Mouse (Mus musculus): ENCODE results near the gene Rims4. TPM values are rescaled to one million over a fixed set of nuclear protein-coding genes. Genes with fewer than 3 reads are reported as not detected.
A peak's percentile ranks its signal among the peaks of the same experiment; 100 is the strongest.

The Rims4 gene
- polyA plus RNA-seq (2014; fragmentation: Nextera tagmentation; extraction: Ambion mirVana) = 0.73 and 0.78 TPM in 2 replicates

DNA sequence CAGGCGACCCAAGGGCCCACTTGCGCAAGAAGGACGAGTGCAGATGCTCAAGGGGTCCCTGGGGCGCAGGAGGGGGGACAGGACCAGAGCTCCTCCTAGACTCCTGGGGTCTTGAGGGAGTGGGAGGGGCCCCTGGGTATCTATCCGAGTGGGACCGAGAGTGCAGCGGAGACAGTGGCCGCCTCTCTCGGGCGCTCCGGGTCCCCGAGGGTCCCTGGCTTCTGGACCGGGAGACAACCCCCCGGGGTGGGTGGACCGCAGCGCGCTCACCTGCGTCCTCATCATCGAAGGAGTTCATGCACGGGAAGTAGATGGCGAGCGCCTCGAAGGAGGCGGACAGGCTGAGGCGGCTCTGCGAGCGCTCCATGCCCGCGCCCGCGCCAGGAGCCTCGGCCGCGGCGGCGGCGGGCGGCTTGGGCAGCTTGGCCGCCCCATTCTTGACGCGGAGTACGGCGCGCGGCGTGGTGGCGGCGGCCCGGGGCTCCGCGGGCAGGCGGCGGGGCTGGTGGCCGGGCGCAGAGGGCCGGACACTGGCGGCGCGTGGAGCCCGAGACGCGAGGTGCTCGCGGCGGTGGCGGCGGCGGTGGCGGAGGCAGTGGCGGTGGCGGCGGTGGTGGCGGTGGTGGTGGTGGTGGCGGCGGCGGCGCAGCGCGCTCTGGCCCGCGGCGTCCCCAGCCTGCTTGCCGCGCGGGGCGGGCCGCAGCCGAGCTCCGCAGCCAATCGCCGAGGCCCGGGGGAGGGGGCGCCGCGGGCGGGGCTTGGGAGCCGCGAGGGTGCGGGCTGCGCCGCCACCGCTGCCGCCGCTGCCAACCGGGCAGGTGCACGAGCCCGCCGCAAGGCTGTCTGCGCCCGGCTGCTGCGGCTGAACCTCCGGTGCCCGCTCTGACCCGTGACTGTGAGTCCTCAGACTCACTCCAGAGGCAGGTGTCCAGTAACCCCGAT, at the start of gene Rims4:
Gene Rims4, minus strand, starts transcription at position 367 of the 942 bp plus-strand sequence.
- whole genome bisulfite sequencing = 1% methylated on average over 78 of the region's 115 CpGs
- H3K4me3 ChIP-seq (ENCODE audit: low read depth, low read length) = peak within 1 kb of the TSS; percentile 61
- no peaks in the 10 kb centered on the region for H3K4me1 ChIP-seq (ENCODE audit: control insufficient read depth, insufficient read depth, low read length)
- H3K27ac ChIP-seq (ENCODE audit: low read depth, low read length) = no peak within 1 kb of the TSS
- peak within 1 kb of the TSS; percentile 95 for H3K4me2 ChIP-seq (ENCODE audit: low read depth)
- no peaks in the 10 kb centered on the region for H3K9me3 ChIP-seq (ENCODE audit: control insufficient read depth, low read length)
- peaks cover 50% of the 10 kb centered on the region for H3K27me3 ChIP-seq (ENCODE audit: control insufficient read depth, insufficient read depth, low read length)
- H3K9ac ChIP-seq (ENCODE audit: low read length) = peak within 1 kb of the TSS; percentile 56
- no peaks in the 10 kb centered on the region for H3K36me3 ChIP-seq (ENCODE audit: control insufficient read depth, insufficient read depth, low read length)
- ATAC-seq (ENCODE audit: insufficient read depth, low FRiP score, low TSS enrichment) (peak; percentile 85), DNase-seq (ENCODE audit: low spot score) (peak; percentile 73)

DNA sequence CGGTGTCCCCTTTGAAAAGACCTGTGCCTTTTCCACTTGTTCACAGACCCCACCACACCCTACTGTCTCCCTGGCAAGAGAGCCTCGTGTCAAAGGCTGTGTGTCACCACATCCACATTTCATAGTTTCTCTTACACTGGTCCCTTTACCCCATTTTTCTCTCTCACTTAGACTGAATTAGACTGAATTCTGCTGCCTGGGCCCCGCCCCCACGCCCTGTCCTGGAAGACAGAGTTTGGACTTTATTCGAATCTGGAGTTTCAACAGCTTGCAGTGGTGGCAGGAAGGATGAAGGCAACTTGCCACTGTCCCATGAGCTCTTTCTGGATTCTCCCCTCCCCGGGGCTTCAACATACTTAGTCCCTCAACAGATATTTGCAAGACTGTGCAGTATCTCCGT, 47.2 kb upstream of the Rims4 start:
- Histone ChIP-seq H3K27me3 (ENCODE audit: control insufficient read depth, insufficient read depth, low read length) (no peaks in the 10 kb centered on the region), H3K27ac (ENCODE audit: low read depth, low read length) (no peak overlapping the region), H3K4me2 (ENCODE audit: low read depth) (no peak overlapping the region), H3K4me3 (ENCODE audit: low read depth, low read length) (no peak overlapping the region), H3K9me3 (ENCODE audit: control insufficient read depth, low read length) (no peaks in the 10 kb centered on the region), H3K4me1 (ENCODE audit: control insufficient read depth, insufficient read depth, low read length) (no peaks in the 10 kb centered on the region), H3K9ac (ENCODE audit: low read length) (no peak overlapping the region), H3K36me3 (ENCODE audit: control insufficient read depth, insufficient read depth, low read length) (no peaks in the 10 kb centered on the region)
- WGBS = 72% methylated on average over 7 of the region's 7 CpGs
- DNase-seq (ENCODE audit: low spot score) (no peak), ATAC-seq (ENCODE audit: insufficient read depth, low FRiP score, low TSS enrichment) (no peak)

DNA sequence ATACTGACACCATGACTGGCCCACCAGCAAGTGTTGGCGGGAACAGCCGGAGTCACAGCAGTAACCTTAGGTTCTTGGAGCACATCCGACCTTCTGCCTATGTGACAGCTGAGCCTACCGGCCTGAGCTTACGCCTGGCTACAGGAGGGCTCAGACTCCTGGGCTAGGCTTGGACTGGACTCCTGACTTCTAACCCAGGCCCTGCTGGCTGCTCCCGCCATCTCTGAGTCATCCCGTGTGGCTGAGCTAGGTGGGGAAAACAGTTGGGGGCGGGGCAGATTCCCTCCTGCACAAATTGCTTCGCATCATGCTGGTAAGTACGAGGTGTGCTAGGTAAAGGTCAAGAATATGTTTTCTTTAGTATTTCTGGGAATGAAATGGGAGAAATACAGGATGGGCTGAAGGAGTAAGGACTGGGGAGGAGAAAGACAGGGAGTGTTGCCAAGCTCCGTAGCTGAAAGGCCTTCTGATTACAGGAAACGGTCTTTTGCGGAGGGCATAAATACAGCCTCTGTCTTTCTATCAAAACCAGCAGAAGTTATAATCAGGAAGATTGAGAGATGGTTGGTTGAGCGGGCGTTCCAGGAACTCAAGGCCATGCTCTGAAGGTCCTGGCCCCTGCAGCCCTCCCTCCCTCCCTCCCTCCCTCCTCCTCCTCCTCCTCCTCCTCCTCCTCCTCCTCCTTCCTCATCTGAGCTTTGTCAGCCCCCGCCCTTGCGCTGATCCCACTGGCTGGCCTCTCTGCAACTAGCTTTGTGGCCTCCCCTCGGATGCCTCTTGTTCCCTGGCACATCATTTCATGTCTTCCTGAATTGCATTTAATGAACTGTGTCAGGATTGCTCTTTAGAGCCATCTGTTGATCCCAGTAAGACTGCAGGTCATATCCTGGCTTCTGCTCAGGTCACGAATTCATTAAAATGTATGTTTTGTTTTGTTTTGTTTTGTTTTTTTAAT, 46.4 kb upstream of the Rims4 start:
- WGBS = 68% methylated on average over 18 of the region's 19 CpGs
- H3K4me3 ChIP-seq (ENCODE audit: low read depth, low read length) = no peak overlapping the region

DNA sequence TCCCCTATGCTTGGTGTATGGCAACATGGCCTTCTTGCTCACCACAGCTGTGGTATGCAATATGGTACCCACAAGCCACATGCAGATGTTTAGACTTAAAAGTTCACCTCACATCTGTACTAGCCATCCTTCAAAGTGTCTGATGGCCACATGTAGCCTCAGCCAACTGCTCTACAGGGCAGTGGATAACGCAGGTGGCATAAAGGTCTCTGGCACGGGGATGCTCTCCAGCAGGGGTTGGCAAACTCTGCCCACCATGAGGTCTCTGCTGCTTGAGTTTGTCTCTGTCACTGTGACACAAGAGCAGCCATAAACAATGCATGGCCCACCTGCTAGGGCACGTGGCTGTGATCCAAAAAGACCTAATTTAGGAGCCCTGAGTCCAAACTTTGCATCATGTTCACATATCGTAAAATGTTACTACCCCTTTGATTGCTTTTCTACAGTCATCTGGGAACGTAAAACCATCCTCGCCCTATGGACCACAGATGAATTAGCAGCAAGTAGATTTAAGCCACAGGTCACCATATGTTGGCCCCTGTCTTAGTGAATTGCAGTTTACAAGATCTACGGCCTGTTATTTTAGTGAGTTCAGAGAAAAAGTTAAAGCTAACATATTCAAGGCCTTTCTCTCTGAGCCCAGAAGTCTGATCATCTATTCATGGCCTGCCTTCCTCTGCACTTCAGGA, 35.3 kb upstream of the Rims4 start:
- H3K36me3 ChIP-seq (ENCODE audit: control insufficient read depth, insufficient read depth, low read length) = no peaks in the 10 kb centered on the region
- H3K27me3 ChIP-seq (ENCODE audit: control insufficient read depth, insufficient read depth, low read length) = no peaks in the 10 kb centered on the region
- no peak overlapping the region for H3K27ac ChIP-seq (ENCODE audit: low read depth, low read length)
- no peak for ATAC-seq (ENCODE audit: insufficient read depth, low FRiP score, low TSS enrichment)
- DNase-seq (ENCODE audit: low spot score) = no peak
- no peaks in the 10 kb centered on the region for H3K4me1 ChIP-seq (ENCODE audit: control insufficient read depth, insufficient read depth, low read length)
- H3K4me3 ChIP-seq (ENCODE audit: low read depth, low read length) = no peak overlapping the region
- H3K9me3 ChIP-seq (ENCODE audit: control insufficient read depth, low read length) = no peaks in the 10 kb centered on the region
- no peak overlapping the region for H3K4me2 ChIP-seq (ENCODE audit: low read depth)
- H3K9ac ChIP-seq (ENCODE audit: low read length) = no peak overlapping the region
- WGBS = 34% methylated on average over 7 of the region's 7 CpGs

More for the DNA sequence above, 46.4 kb upstream of the Rims4 start:
- no peak for ATAC-seq (ENCODE audit: insufficient read depth, low FRiP score, low TSS enrichment)
- Histone ChIP-seq H3K27ac (ENCODE audit: low read depth, low read length) (no peak overlapping the region), H3K4me2 (ENCODE audit: low read depth) (no peak overlapping the region), H3K9ac (ENCODE audit: low read length) (no peak overlapping the region), H3K27me3 (ENCODE audit: control insufficient read depth, insufficient read depth, low read length) (no peaks in the 10 kb centered on the region), H3K4me1 (ENCODE audit: control insufficient read depth, insufficient read depth, low read length) (no peaks in the 10 kb centered on the region), H3K9me3 (ENCODE audit: control insufficient read depth, low read length) (no peaks in the 10 kb centered on the region), H3K36me3 (ENCODE audit: control insufficient read depth, insufficient read depth, low read length) (no peaks in the 10 kb centered on the region)
- DNase-seq (ENCODE audit: low spot score) = no peak

DNA sequence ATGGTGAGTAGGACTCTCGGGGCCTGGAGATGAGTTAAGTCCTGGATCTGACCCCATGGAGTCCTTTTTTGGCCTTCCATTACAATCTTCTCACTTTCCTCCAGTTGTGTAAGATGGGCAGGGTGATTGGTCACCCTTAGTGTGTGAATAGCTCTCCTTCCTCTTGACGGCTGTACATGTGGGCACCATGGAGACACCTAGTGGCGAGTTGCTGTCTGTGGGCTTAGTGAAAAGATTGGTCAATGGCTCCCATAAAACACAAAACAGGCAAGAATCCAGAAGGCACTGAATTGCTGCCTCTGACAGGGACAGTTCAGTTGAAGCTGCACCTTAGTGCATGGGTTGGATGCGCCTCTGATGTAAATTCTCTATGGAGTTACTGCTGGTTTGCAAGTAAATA, 33.3 kb upstream of the Rims4 start:
- H3K36me3 ChIP-seq (ENCODE audit: control insufficient read depth, insufficient read depth, low read length) = no peaks in the 10 kb centered on the region
- no peak overlapping the region for H3K4me2 ChIP-seq (ENCODE audit: low read depth)
- no peak overlapping the region for H3K9ac ChIP-seq (ENCODE audit: low read length)
- no peaks in the 10 kb centered on the region for H3K27me3 ChIP-seq (ENCODE audit: control insufficient read depth, insufficient read depth, low read length)
- 28% methylated on average over 4 of the region's 4 CpGs for WGBS
- no peak overlapping the region for H3K4me3 ChIP-seq (ENCODE audit: low read depth, low read length)
- H3K27ac ChIP-seq (ENCODE audit: low read depth, low read length) = no peak overlapping the region
- ATAC-seq (ENCODE audit: insufficient read depth, low FRiP score, low TSS enrichment) = no peak
- DNase-seq (ENCODE audit: low spot score) = peak; percentile 59
- H3K4me1 ChIP-seq (ENCODE audit: control insufficient read depth, insufficient read depth, low read length) = no peaks in the 10 kb centered on the region
- no peaks in the 10 kb centered on the region for H3K9me3 ChIP-seq (ENCODE audit: control insufficient read depth, low read length)

DNA sequence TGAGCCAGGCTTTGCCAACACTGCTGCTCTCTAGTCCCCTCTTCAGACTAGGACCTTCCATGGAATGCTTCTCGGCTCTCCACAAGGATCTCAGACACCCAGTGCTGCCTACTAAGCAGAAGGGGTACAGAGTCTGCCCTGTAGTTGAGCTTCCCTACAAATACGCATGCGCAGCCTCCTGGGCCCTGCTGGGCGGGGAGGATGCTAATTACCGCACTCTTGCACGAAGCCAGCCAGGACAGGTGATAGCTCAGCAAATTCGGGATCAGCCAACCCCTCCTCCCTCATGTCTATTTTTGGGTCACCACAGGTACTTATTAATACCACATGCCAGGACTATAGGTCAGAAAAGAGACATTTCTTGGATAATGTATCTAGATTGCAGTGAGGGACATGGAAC, 29.5 kb upstream of the Rims4 start:
- DNase-seq (ENCODE audit: low spot score) = no peak
- H3K27me3 ChIP-seq (ENCODE audit: control insufficient read depth, insufficient read depth, low read length) = no peaks in the 10 kb centered on the region
- H3K36me3 ChIP-seq (ENCODE audit: control insufficient read depth, insufficient read depth, low read length) = no peaks in the 10 kb centered on the region
- no peaks in the 10 kb centered on the region for H3K4me1 ChIP-seq (ENCODE audit: control insufficient read depth, insufficient read depth, low read length)
- 67% methylated on average over 7 of the region's 7 CpGs for WGBS
- H3K4me2 ChIP-seq (ENCODE audit: low read depth) = no peak overlapping the region
- H3K9ac ChIP-seq (ENCODE audit: low read length) = no peak overlapping the region
- no peak overlapping the region for H3K4me3 ChIP-seq (ENCODE audit: low read depth, low read length)
- no peak overlapping the region for H3K27ac ChIP-seq (ENCODE audit: low read depth, low read length)
- ATAC-seq (ENCODE audit: insufficient read depth, low FRiP score, low TSS enrichment) = no peak
- H3K9me3 ChIP-seq (ENCODE audit: control insufficient read depth, low read length) = no peaks in the 10 kb centered on the region

DNA sequence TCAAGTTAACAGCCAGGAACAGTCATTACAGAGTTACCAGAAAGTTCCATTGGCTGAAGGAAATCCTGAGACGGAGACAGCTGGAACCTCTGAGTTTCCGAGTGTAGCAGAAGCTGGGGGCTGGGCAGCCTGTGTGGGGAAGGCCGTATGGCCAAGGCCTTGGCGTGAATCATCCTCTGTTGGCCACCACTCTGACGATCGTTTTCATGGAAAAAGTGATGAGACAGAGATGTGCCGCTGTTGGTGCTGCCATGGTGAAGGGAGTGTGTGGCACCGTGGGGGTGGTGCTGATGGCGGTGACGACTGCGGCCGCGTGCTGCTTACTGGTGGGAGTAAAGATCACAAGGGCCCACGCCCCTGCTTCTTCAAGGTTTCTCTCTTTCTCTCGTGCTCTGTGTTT, 27.7 kb upstream of the Rims4 start:
- Histone ChIP-seq H3K27ac (ENCODE audit: low read depth, low read length) (no peak overlapping the region), H3K9me3 (ENCODE audit: control insufficient read depth, low read length) (no peaks in the 10 kb centered on the region), H3K9ac (ENCODE audit: low read length) (no peak overlapping the region), H3K36me3 (ENCODE audit: control insufficient read depth, insufficient read depth, low read length) (no peaks in the 10 kb centered on the region), H3K4me2 (ENCODE audit: low read depth) (no peak overlapping the region), H3K4me3 (ENCODE audit: low read depth, low read length) (no peak overlapping the region), H3K27me3 (ENCODE audit: control insufficient read depth, insufficient read depth, low read length) (no peaks in the 10 kb centered on the region), H3K4me1 (ENCODE audit: control insufficient read depth, insufficient read depth, low read length) (no peaks in the 10 kb centered on the region)
- DNase-seq (ENCODE audit: low spot score) (no peak), ATAC-seq (ENCODE audit: insufficient read depth, low FRiP score, low TSS enrichment) (no peak)
- 75% methylated on average over 15 of the region's 15 CpGs for WGBS

DNA sequence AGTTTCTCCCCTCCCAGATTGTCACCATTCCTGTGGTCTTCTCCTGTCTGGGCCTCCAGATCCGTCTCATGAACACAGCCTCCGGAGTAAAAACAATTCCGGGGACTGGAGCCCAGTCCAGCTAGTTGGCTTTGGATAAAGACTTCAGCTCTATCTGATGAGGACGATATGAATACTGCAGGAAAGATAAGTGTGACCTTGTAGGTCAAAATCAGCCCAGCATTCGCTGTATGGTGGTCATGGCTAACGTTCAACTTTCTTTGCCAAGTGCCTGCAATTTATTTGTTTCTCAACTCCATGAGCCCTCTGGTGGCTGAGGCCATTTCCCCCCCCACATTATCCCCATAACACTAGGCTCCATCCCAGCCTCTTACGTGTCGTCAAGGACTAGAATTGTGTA, 26.0 kb upstream of the Rims4 start:
- Histone ChIP-seq H3K9ac (ENCODE audit: low read length) (no peak overlapping the region), H3K27ac (ENCODE audit: low read depth, low read length) (no peak overlapping the region), H3K36me3 (ENCODE audit: control insufficient read depth, insufficient read depth, low read length) (no peaks in the 10 kb centered on the region), H3K4me2 (ENCODE audit: low read depth) (no peak overlapping the region), H3K4me1 (ENCODE audit: control insufficient read depth, insufficient read depth, low read length) (no peaks in the 10 kb centered on the region), H3K9me3 (ENCODE audit: control insufficient read depth, low read length) (no peaks in the 10 kb centered on the region), H3K27me3 (ENCODE audit: control insufficient read depth, insufficient read depth, low read length) (no peaks in the 10 kb centered on the region), H3K4me3 (ENCODE audit: low read depth, low read length) (no peak overlapping the region)
- DNase-seq (ENCODE audit: low spot score) (no peak), ATAC-seq (ENCODE audit: insufficient read depth, low FRiP score, low TSS enrichment) (no peak)
- 83% methylated on average over 8 of the region's 8 CpGs for WGBS
